Mouse (Mus musculus) frontal cortex, postnatal 25 days (tissue): Measurements from ENCODE around the gene Uncx.

Experiments
- DNase-seq, 2 experiments: peaks; one replicate each; pipeline ENCODE4 v3.0.0; 2022; ENCODE audit warnings: low spot score in 2 of 2

Gene Uncx

DNA sequence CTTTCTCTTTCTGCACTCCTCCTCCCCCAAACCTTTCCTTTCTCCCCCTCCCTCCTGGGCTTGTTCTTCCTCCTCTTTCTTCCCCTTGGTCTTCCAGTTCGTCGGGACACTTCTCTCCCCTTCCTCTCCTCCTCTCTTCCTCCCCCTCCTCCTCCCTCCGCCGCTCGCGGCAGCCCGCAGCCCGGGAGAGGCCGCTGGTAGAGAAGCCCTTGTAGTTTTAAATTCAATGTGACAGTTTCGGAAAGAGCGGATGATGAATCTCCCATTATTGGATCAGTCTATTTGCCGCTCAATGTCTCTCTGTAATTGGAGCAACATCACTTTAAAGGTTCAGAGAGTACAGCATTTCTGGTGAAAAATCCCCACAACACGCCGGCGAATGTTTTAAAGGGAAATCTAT lies at the start of gene Uncx:
TSS of gene Uncx (plus strand) at position 281 of the 400 bp plus-strand sequence.
- no peak for DNase-seq

DNA sequence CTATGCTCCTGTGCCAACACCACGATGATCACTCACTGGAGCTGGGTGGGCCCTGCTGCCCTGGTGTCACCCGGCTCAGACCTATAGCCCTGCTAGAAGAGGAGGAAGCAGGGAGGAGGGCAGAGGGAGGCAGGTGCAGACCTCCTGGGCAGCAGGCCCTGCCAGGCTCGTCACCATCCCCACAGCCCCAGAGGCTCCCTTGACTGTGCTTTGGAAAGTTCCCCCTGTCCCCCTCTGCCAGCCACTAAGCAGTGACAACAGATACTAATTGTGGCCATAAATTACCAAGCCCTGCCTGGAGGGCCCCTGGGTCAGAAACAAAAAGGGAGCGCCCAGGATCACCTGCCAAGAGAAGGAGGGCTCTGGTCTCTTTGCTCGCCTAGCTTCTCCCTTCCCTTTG lies 49.6 kb upstream of the Uncx start:
- no peak for DNase-seq

DNA sequence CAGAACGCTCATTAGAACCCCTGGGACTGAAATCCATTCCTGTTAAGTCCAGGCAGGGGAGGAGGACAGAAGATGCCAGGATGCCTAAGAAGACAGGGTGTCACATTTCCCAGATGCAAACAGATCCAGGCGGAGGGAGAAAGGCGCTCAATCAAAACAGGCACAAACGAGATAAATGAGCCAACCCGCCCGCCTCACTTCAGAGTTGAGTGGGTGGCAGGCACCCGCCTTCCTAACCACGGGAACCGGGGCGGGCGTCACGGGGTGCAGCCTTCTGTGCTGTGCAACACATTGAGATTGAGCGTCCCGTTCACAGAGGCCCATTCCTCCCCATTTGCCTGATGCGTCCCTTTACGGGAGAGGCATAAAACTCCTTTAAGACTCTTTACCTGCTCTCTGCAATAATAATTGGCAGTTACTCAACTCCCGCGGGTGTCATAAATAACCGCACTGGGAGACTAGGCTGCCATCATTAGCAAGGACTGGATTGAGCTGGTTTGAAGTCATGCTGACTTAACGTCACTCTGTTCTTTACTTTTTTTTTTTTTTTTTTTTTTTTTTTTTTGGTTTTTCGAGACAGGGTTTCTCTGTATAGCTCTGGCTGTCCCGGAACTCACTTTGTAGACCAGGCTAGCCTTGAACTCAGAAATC lies 48.1 kb upstream of the Uncx start:
- no peak for DNase-seq

DNA sequence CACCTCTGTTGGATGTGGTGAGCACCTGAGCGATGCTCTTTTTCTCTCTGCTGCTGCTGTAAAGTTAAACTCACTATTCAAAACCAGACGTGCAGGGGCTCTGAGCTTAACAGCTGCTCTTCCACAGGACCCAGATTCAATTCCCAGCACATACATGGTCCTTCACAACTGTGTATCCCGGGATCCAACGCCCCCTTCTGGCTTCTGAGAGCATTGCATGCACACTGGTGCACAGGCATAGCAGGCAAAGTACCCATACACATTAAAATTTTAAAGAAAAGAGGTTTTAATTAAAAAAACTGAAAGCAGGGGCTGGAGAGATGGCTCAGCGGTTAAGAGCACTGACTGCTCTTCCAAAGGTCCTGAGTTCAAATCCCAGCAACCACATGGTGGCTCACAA lies 46.4 kb upstream of the Uncx start:
- DNase-seq: no peak

DNA sequence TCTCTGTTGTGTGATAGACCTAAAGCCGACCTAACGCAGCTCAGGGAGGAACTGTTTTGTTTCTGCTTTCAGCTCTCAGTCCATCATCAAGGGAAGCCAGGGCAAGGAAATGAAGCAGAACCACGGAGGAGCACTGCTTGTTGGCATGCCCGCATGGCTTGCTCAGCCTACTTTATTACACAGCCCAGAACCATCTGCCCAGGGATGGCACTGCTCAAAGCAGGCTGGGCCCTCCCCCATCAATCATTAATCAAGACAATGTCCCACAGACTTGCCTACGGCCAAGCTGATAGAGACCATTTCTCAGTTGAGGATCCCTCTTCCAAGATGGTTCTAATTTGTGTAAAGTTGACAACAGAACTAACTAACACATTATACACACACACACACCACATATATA lies 44.5 kb upstream of the Uncx start:
- DNase-seq: no peak

DNA sequence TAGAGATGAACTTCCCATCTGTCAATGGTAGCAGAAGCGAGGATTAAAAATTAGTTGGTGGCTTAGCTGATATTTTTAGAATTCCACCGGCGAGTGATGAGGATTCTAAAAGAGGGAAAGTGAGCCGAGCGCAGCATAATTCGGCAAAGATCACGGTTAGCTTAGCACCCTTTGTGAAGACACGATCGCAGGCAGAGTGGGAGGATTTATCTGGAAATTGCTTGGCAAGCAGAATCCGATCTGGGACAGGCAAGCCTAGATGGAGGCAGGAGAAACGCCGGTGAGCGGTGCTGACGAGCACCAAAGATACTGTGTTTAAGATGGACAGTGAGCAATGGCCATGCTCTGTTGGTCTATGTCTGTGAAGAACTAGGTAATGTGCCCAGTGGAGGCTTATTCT lies 41.0 kb upstream of the Uncx start:
- no peak for DNase-seq

DNA sequence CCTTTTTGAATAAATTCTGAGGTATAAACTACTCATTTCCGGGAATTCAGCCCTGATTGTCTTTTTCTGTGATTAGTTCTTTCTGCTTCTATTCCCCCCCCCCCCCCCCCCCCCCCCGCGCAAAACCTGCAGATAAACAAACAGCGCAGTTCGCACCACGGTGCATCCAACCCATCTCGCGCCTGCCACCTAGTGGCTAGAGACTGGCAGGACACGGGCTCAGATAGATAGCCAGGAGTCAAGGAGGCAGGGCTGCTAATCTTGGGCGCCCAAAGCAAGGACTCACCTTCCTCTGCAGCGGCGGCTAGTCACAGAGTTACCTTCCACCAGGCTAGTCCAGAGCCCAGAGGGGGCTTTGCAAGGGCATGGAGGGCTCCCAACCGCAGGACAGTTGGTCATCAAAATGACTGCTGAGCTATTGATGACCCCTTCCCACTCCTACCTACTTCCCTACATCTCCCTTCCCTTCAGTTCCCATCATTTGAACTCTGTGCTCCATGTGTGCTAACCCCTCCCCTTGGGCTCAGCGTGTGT lies 38.2 kb upstream of the Uncx start:
- peak; percentile 46 to 62 for DNase-seq

DNA sequence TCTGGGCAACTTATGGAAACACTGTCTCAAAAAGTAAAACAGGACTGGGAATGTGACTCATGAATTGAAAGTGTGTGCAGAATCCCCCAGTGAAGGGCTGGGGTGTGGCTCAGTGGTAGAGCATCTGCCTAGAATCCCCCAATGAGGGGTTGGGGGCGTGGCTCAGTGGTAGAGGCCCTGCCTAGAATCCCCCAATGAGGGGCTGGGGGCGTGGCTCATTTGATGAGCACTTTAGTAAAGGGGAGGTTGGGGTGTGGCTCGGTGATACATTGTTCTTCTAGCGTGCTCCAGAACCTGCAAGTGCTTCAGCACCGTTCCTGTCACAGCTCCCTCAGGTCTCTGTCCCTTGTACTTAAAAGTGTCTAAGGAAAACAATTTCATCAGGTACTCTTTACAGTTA lies 37.1 kb upstream of the Uncx start:
- DNase-seq: no peak

DNA sequence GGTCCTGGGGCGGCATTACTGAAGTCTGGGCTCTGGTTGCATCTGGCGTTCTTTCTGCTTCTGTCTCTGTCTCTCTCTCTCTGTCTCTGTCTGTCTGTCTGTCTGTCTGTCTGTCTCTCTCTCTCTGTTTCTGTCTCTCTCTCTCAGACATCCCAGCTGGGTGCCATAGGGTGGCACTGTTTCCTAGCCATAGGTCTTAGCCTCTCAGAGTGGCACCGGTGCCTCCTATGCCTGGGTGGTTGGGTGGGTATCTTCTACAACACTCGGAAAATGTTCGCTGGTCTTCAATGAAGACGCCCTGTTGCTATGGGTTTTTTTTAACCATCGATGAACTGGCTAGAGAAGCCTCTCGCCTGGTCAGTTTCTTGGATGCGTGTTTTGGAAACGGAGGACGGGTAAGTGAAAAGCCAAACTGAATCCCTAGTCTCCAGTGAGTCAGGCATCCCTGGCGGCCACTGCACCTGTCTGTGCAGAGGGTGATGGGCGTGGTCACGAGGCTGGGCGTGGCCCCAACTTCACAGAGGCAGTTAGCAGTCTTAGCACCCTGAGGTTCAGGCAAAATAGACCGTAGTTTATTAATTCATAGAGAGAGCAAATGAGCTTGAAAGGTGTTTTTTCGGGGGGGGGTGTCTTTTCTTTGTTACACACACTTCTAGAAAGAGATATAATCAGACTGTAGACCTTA lies 32.5 kb upstream of the Uncx start:
- DNase-seq: no peak

DNA sequence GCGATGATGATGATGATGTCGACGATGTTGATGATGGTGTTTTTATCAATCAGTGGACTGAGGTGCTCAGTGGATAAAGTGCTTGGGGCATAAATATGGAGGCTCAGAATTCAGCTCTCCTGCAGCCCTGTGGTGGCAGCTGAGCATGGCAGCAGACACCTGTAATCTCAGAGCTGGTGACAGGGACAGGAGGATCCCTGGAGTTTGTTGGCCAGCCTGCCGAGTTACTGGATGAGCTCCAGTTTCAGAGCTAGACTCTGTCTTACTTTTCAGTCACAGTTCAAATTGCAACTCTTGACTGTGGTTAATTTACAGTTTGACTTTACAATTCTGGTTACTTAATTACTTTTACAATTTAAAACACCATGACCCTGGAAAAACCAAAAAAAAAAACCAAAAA lies 31.1 kb upstream of the Uncx start:
- no peak for DNase-seq

DNA sequence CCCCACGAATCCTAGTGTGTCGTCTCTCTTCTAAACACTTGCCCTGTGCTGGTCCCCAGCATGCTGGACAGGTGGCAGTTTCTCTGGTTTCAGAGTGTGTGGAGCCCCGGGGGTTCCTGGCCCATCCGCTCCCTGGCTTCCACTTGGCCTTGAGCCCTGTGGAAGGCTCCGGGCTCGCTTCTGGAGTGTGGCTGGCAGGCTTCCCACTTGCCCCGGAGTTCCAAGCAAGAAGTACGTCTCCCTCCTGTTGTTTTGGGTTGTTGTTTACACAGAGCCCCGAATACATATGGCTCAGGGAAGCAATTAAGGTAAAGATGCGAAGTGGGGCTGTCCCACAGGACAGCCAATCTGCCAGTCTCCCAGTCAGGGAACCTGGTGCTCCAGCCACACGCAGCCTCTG lies 27.0 kb upstream of the Uncx start:
- DNase-seq: no peak

DNA sequence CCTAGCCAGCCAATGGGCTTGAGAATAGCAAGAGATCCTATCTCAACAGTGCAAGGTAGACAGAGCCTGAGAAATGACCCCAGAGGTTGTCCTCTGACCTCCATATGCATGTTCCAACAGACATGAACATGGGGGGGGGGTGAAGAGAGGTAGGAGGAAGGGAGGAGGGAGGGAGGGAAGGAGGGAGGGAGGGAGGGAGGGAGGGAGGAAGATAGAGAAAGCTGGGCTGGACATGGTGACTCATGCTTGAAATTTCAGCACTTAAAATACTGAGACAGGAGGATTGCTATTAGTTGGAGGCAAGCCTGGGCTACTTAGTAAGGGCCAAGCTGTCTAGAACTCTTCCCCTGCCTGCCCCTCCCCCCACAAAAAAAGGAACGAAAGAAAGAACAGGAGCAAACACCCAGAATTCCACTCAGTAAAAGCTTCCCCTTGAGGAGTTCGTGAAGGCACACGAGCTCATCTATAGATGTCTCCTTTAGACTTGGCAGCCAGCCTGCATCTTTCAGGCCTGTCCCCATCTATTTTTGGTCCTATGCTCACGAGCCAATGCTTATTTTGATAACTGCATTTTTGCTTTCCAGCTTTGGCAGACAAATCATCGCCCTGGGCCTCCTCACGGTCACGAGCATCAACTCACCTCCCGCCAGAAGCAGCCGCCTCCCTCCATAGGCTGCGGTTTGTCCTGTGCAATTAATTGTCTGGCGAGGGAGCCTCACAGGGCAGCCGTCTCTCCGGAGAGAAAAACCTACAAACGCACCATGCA lies 23.0 kb upstream of the Uncx start:
- DNase-seq: no peak

DNA sequence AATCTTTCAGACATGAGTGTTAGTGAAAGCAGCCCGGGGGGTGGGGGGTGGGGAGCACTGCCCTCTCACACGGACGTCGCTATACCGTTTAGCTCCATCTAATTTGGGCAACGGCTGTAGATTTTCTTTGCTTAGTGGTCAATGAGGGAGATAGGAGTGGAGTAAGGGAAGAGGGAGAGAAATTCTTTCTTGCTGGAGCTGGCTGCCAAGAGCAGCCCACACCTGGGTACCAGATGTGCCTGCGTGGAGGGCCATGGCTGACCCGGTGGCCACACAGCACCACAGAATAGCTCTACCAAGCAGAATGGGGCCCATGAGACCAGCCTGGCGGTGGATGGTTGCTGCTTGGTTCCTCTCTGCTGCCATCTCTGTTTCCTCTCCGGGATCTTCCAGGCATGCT lies 21.3 kb upstream of the Uncx start:
- DNase-seq: no peak

DNA sequence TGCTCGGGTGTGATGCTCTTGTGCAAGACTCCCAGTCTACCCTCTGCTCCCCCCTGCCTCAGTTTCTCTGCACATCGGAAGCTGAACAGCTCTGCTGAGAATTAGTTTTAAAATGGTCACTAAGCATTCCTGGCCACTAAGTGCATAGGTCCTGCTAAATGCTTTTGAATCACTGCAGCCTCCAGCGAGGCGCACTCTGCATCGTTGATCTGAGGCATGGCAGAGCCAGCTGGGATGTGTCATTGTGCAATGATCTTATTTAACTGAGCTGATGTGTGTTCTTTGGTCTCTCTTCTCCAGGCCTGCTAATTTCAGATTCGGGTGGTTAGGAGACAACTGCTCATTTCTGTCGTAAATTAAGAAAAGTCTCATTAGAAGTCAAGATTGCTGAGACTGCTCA lies 14.4 kb upstream of the Uncx start:
- DNase-seq: no peak

DNA sequence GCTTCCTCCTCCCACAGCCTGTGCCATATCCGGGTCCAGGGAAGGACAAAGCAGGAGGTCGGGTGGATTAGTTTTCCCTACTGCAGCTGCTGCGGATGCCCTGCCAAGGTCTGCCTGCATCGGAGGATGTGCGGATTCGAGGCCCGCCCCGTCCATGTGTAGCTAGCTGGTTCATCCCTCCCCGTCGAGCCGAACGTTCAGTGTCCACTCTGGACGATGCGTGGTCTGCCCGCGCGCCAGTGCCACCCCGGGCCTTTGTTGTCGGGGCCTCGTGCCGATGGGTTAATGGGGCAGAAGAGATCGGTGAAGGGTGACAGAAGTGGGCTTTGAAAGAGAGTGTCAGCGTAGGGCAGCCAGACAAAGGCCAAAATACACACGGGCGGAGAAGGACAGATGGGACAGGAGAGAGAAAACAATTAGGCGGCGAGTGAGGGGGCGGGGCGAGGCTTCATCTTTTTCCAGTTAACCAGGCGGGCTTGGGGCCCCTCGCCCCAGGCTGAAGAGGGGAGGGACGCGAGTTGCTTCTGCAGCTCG lies 7.8 kb upstream of the Uncx start:
- DNase-seq: no peak

DNA sequence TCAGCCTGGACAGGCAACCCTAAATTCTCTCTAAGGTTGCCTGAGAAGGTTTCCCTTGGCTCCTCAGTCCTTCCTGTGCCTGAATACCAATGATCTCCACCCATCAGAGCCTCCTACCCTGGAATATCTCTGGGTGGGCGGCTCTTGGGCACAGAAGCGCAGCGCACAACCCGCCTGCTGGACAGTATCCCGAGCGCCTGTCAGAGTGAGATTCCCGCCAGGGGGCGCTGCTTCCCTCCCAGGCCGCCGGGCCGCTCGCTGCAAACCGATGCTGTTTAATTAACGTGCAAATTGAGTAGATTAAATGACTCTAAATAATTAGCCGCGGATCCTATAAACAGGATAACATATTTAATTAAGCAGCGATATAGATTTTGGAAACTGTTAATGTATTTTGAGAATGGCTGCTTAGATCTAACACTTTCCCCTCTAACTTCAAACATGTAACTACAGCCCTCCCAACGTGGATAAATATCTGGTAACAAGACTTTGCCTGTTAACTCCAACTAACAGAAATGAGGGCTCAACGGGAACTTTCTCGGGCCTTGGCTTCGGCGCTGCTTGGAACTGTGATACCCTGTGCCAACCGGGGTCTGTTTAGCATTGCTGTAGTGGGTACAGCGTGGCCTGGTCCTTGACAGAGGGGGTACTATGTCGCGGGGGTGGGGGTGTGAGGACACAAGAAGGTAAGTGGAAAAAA lies 6.9 kb upstream of the Uncx start:
- peak; percentile 41 to 44 for DNase-seq

DNA sequence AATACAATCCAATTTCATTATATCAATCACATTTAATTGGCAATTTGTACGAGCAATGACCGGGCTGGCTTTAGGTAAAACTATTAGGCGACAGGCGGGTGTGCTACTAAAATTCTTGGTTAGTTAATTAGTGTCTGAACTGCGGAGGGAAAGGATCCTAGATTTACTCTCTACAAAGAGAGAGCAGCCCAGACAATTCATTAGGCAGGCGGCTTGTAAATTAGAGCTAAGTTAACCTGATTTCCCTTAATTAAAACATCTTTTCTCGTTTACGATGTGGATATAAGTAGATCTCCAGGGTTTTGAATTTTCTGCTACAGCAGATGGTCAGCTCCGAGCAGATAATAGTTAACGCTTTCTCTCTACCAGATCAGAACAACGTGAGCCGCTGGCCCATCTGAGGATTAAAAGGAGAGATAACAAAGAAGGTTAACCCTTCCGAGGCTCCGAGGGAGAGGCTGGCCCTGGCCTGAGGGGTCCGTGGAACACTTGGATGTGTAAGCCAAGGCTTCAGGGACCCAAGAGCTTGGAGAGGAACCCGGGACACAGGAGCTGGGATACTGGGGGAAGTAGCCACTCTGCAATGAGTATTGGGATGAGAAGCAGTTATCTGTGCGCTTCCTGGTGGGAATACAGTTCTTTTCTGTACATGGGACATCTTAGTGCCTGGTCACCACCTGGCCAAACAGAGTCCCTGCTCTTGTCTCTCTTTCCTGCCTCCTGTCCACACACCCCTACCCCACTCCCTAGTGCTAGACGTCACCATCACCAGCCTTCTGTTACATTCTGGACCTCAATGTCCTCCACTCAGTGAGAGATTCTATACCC lies 6.2 kb upstream of the Uncx start:
- DNase-seq: no peak

DNA sequence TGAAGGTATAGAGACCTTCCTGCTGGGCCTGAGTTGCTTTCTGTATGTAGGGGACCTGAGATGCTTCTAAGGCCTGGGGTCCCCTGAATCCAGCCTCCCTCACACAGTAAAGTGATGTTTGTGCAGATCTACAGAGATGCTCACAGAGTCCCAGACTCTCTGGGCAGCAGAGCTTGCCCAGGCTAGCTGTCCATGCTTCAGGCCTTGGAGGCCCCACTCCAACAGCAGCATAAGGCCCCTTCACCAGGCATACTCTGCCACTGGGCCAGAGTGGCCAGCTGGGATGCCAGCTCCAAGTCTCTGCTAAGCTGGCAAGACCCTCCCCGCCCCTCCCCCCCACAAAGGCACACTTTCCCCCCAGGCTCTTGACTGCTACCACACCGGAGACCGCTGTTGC lies 5.6 kb upstream of the Uncx start:
- DNase-seq: no peak

DNA sequence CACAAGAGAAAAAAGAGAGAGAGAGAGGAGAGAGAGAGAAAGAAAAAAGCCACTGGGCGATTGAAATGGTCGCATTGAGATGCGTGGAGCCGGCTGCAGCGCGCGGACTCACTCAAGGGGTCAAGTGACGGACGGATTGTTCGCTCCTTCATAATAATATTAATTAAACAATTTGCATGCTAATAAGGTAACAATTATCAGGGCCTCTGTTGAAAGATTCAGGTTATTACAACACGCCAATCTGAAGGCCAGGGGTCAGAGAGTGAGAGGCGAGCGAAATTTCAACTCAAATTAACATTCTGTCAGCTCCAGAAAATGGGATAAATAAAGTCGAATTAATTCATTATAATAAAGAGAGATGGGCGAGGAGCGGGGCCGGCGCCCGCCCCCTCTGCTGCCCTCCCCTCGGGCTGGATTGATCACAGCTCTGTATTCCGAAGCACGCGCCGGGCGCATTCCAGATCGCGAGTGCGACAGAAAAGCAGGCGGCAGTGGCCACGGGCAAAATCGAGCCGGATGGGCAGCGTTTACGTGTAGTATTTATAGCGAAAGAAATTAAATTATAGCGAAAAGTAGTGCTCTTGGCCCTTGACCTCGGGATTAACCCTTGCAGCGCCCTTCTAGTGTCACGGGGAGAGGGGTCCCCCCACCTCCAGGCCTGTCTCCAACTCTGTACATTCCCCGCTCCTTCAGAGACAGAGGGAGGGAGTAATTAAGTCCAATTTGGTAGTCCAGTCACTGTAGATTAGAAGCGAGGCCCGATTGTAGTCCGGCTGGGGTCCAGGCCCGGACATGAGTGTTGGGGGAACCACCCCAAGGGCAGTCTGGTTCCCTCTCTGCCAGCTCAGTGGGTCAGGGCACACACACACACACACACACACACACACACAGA lies 1.9 kb upstream of the Uncx start:
- no peak for DNase-seq

DNA sequence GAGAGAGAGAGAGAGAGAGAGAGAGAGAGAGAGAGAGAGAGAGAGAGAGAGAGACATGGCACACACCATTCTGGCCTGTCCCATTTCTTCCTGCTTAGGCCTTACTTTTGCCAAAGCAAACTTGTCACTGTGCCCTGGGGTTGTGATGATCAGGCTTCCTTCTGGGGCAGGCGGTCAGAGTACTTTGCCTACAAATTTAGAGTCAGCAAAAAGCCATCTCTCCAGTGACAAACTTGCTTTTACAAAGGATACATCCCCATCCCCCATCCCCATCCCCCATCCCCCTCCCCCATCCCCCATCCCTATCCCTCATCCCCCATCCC lies 1.3 kb upstream of the Uncx start:
- no peak for DNase-seq
